Mouse (Mus musculus): ENCODE measurements around the gene Mthfd1l. TPM values are rescaled to one million over a fixed set of nuclear protein-coding genes. Genes with fewer than 3 reads are reported as not detected.

Gene Mthfd1l
- polyA plus RNA-seq, 1 experiment: 53.6 TPM

DNA sequence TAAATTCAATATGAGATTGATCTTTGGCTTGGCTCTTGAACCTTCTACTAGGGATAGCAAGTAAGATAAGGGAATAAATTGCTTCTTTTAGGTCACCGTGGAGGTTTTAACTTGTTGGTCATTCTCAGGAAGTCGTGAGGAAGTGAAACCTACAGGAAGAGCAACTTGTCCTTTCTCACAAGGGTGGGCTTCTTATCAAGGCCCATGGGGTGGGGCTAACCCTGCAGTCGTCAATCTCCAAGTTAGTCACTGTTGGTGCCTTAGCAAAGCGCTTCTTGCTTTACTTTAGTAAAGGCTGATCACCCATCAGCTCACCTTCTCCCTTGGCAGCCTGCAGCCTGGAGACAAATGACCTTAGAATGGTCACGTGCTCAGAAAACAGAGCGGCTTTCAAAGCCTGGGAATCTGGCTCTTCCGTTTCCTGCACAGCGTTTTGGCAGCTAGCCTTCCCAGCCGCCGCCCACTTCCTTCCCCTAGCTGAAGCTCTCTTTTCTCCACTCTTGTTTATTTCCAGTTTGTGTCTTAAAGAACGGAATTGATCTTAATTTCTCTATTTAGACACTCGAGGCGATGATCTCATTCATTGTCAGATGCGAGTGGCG lies 106.8 kb downstream of the Mthfd1l start:
- Histone ChIP-seq H3K27ac (ENCODE audit: insufficient read depth, low read length) (no peak overlapping the region), H3K9me3 (replicated peaks; ENCODE audit: control insufficient read depth, insufficient read depth, low read length, poor library complexity, severe bottlenecking) (no peaks in the 10 kb centered on the region), H3K27me3 (ENCODE audit: control insufficient read depth, insufficient read depth, low read length, poor library complexity, severe bottlenecking) (no peaks in the 10 kb centered on the region), H3K9ac (ENCODE audit: low read depth, poor library complexity, severe bottlenecking) (no peak overlapping the region), H3K4me3 (ENCODE audit: low read depth, low read length) (no peak overlapping the region), H3K4me1 (ENCODE audit: control insufficient read depth, insufficient read depth, low read length) (peaks cover 2% of the 10 kb centered on the region), H3K36me3 (ENCODE audit: control insufficient read depth, insufficient read depth, low read length, poor library complexity, severe bottlenecking) (peaks cover 6% of the 10 kb centered on the region)
- TF ChIP-seq POLR2A (IDR thresholded peaks at IDR 0.05; ENCODE audit: insufficient read depth, low read length): no peak
- no peak for TF ChIP-seq CTCF (IDR thresholded peaks at IDR 0.05; ENCODE audit: low read depth, low read length)
- no peak for TF ChIP-seq EP300 (IDR thresholded peaks at IDR 0.05; ENCODE audit: insufficient read depth, low read depth, low read length)

DNA sequence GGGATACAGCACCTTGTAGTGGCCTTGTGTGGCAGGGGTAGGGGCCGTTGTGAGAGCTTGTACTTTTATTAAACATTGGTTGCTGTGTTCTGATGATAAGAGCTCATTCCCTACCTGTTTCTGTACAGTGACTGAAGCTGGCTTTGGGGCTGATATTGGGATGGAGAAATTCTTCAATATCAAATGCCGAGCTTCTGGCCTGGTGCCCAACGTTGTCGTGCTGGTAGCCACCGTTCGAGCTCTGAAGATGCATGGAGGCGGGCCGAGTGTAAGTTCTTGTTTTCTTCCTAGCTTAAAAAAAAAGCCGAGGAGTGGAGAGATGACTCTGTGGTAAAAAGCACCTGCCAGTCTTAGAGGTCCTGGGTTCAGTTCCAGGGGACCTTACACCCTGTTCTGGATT lies 110.7 kb downstream of the Mthfd1l start:
- no peak overlapping the region for H3K4me3 ChIP-seq (ENCODE audit: low read depth, low read length)
- no peak overlapping the region for H3K27ac ChIP-seq (ENCODE audit: insufficient read depth, low read length)
- no peak overlapping the region for H3K9ac ChIP-seq (ENCODE audit: low read depth, poor library complexity, severe bottlenecking)
- peaks cover 16% of the 10 kb centered on the region for H3K36me3 ChIP-seq (ENCODE audit: control insufficient read depth, insufficient read depth, low read length, poor library complexity, severe bottlenecking)
- no peaks in the 10 kb centered on the region for H3K9me3 ChIP-seq (replicated peaks; ENCODE audit: control insufficient read depth, insufficient read depth, low read length, poor library complexity, severe bottlenecking)
- TF ChIP-seq CTCF (IDR thresholded peaks at IDR 0.05; ENCODE audit: low read depth, low read length): no peak
- no peak for TF ChIP-seq EP300 (IDR thresholded peaks at IDR 0.05; ENCODE audit: insufficient read depth, low read depth, low read length)
- TF ChIP-seq POLR2A (IDR thresholded peaks at IDR 0.05; ENCODE audit: insufficient read depth, low read length): no peak
- H3K27me3 ChIP-seq (ENCODE audit: control insufficient read depth, insufficient read depth, low read length, poor library complexity, severe bottlenecking): no peaks in the 10 kb centered on the region
- peaks cover 2% of the 10 kb centered on the region for H3K4me1 ChIP-seq (ENCODE audit: control insufficient read depth, insufficient read depth, low read length)

DNA sequence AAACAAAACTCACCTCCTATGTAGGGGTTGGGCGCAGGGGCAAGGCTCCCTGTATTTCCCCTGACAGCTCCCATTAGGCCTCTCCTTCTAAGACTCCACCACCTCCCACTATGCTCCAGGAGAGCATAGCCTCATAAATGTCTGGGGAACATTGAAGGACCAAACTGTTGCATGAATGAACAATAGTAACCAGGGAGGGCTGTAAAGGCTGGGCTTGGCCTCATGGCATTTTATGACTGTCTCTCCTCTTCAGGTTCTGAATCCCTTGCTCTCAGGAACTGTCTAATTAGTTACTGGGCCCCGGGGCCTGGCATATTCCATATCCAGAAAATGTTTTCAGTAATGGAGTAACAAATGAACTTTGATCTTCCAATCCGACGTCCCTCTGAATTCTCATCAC lies 112.0 kb downstream of the Mthfd1l start:
- Histone ChIP-seq H3K4me1 (ENCODE audit: control insufficient read depth, insufficient read depth, low read length) (no peaks in the 10 kb centered on the region), H3K9me3 (replicated peaks; ENCODE audit: control insufficient read depth, insufficient read depth, low read length, poor library complexity, severe bottlenecking) (no peaks in the 10 kb centered on the region), H3K27me3 (ENCODE audit: control insufficient read depth, insufficient read depth, low read length, poor library complexity, severe bottlenecking) (no peaks in the 10 kb centered on the region), H3K9ac (ENCODE audit: low read depth, poor library complexity, severe bottlenecking) (no peak overlapping the region), H3K4me3 (ENCODE audit: low read depth, low read length) (no peak overlapping the region), H3K36me3 (ENCODE audit: control insufficient read depth, insufficient read depth, low read length, poor library complexity, severe bottlenecking) (peaks cover 23% of the 10 kb centered on the region), H3K27ac (ENCODE audit: insufficient read depth, low read length) (no peak overlapping the region)
- TF ChIP-seq CTCF (IDR thresholded peaks at IDR 0.05; ENCODE audit: low read depth, low read length): no peak
- TF ChIP-seq POLR2A (IDR thresholded peaks at IDR 0.05; ENCODE audit: insufficient read depth, low read length): no peak
- TF ChIP-seq EP300 (IDR thresholded peaks at IDR 0.05; ENCODE audit: insufficient read depth, low read depth, low read length): no peak

DNA sequence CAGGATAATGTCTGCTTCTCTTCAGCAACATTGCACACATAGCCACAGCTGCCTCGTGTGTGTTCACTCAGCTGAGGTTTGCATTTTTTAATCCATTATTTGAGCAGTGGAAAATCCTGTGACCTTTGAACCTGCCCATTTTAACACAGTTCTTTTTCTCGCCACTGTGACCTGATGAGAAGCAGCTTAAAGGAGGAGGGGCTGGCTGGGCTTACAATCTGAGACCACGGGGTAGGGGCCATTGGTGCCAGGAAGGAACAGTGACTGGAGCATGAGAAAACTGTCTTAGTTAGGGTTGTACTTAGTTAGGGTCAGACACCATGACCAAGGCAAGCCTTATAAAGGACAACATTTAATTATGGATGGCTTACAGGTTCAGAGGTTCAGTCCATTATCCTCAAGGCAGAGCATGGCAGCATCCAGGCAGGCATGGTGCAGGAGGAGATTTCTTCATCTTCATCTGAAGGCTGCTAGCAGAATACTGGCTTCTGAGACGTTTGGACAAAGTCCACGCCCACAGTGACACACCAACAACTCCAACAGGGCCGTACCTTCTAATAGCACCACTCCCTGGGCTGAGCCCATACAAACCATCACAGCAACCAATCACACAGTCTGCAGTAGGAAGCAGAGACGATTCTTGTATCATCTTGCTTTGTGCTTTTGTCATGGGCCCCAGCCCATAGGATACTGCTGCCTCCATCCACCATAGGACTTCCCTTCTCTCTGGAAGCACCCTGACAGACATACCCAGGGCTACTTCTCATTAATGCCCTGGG lies 112.6 kb downstream of the Mthfd1l start:
- Histone ChIP-seq H3K4me3 (ENCODE audit: low read depth, low read length) (no peak overlapping the region), H3K4me1 (ENCODE audit: control insufficient read depth, insufficient read depth, low read length) (no peaks in the 10 kb centered on the region), H3K9ac (ENCODE audit: low read depth, poor library complexity, severe bottlenecking) (no peak overlapping the region), H3K36me3 (ENCODE audit: control insufficient read depth, insufficient read depth, low read length, poor library complexity, severe bottlenecking) (peaks cover 27% of the 10 kb centered on the region), H3K27ac (ENCODE audit: insufficient read depth, low read length) (no peak overlapping the region), H3K27me3 (ENCODE audit: control insufficient read depth, insufficient read depth, low read length, poor library complexity, severe bottlenecking) (no peaks in the 10 kb centered on the region), H3K9me3 (replicated peaks; ENCODE audit: control insufficient read depth, insufficient read depth, low read length, poor library complexity, severe bottlenecking) (no peaks in the 10 kb centered on the region)
- TF ChIP-seq POLR2A (IDR thresholded peaks at IDR 0.05; ENCODE audit: insufficient read depth, low read length): no peak
- no peak for TF ChIP-seq CTCF (IDR thresholded peaks at IDR 0.05; ENCODE audit: low read depth, low read length)
- TF ChIP-seq EP300 (IDR thresholded peaks at IDR 0.05; ENCODE audit: insufficient read depth, low read depth, low read length): no peak

DNA sequence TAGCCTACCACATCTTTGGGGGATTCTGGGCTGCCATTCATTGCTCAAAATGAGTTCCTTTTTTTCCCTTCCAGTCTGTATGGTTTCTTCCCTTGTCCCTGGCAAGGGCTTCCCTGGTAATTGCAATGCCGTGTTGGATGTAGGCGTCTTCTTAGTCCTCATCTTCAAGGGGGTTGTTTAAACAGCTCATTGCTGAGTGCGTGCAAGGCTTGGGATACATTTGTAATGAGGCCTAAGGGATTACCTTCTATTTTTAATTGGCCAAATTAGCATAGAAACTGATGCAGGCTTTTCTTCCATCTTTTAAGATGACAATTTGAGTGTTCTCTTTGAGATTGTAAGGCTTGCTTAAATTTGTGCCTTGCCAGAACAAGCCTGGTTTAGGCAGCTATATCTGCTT lies 114.6 kb downstream of the Mthfd1l start:
- TF ChIP-seq EP300 (IDR thresholded peaks at IDR 0.05; ENCODE audit: insufficient read depth, low read depth, low read length): no peak
- no peaks in the 10 kb centered on the region for H3K4me1 ChIP-seq (ENCODE audit: control insufficient read depth, insufficient read depth, low read length)
- no peak overlapping the region for H3K4me3 ChIP-seq (ENCODE audit: low read depth, low read length)
- no peaks in the 10 kb centered on the region for H3K27me3 ChIP-seq (ENCODE audit: control insufficient read depth, insufficient read depth, low read length, poor library complexity, severe bottlenecking)
- no peak overlapping the region for H3K9ac ChIP-seq (ENCODE audit: low read depth, poor library complexity, severe bottlenecking)
- H3K9me3 ChIP-seq (replicated peaks; ENCODE audit: control insufficient read depth, insufficient read depth, low read length, poor library complexity, severe bottlenecking): no peaks in the 10 kb centered on the region
- H3K27ac ChIP-seq (ENCODE audit: insufficient read depth, low read length): no peak overlapping the region
- peaks cover 29% of the 10 kb centered on the region for H3K36me3 ChIP-seq (ENCODE audit: control insufficient read depth, insufficient read depth, low read length, poor library complexity, severe bottlenecking)

DNA sequence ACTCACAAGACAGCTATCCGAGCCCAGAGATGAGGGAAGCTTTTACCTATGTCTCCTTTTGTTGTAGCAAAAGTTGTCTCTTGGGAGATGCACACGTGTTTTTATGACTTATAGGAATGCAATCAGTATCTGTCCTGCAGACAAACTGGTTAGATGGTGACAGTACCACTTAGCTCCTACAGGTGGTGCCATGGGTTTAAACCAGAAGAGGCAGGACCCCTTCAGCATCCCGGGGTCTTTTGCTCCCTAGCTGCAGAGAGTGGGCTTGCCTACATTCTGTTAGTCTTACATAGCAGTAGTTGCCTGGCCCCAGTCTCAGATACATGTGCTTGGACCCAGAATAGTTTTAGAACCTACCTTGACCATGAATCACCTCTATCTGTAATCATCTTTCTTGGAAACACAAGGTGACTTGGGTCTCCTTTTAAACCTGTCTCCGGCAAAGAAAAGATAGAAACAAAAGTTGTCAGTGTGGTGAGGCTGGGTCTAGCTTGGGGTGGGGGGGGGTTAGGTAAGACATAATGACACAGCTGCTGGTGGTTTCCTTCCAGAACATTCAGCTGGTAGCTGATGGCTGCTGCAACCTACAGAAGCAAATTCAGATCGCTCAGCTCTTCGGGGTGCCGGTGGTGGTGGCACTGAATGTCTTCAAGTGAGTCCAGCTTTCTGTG lies 116.0 kb downstream of the Mthfd1l start:
- Histone ChIP-seq H3K36me3 (ENCODE audit: control insufficient read depth, insufficient read depth, low read length, poor library complexity, severe bottlenecking) (peaks cover 32% of the 10 kb centered on the region), H3K9ac (ENCODE audit: low read depth, poor library complexity, severe bottlenecking) (no peak overlapping the region), H3K4me1 (ENCODE audit: control insufficient read depth, insufficient read depth, low read length) (no peaks in the 10 kb centered on the region), H3K4me3 (ENCODE audit: low read depth, low read length) (no peak overlapping the region), H3K9me3 (replicated peaks; ENCODE audit: control insufficient read depth, insufficient read depth, low read length, poor library complexity, severe bottlenecking) (no peaks in the 10 kb centered on the region), H3K27ac (ENCODE audit: insufficient read depth, low read length) (no peak overlapping the region), H3K27me3 (ENCODE audit: control insufficient read depth, insufficient read depth, low read length, poor library complexity, severe bottlenecking) (no peaks in the 10 kb centered on the region)
- TF ChIP-seq POLR2A (IDR thresholded peaks at IDR 0.05; ENCODE audit: insufficient read depth, low read length): no peak
- TF ChIP-seq CTCF (IDR thresholded peaks at IDR 0.05; ENCODE audit: low read depth, low read length): peak; percentile 62
- no peak for TF ChIP-seq EP300 (IDR thresholded peaks at IDR 0.05; ENCODE audit: insufficient read depth, low read depth, low read length)
